Mouse (Mus musculus) olfactory bulb, adult 2 months (tissue): ENCODE data around the gene Tnrc6c.

Experiments used
- CTCF ChIP-seq: fragments of 200-500 bp; IDR thresholded peaks from 2 replicates; pipeline ENCODE4 v1.5.1; 2012; ENCODE audit warnings: low read depth, mild to moderate bottlenecking, low read length, moderate library complexity; ENCODE audit not compliant: insufficient read depth
- POLR2A ChIP-seq: fragments of 200-500 bp; IDR thresholded peaks from 2 replicates; pipeline ENCODE4 v1.6.1; 2012; ENCODE audit warnings: mild to moderate bottlenecking, low read depth, low read length, moderate library complexity; ENCODE audit not compliant: insufficient read depth

DNA sequence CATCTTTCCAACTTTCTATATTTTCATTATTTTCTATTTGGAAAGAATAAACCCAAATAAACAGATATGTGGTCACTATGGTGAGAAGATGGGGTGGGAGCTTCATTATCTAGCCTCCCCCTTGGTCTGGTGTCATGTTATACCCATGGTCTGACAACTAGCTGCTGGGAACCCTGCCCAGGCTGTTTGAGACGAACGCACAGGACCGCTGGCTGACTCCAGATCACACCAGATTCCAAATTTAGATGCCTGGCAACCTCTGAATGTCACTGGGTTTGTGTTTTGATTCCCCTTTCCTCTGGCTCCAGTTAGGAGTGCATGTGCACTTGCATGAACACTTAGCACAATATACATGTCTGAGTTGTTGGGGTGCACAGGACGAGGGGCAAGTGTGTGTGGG is 7.3 kb upstream of the Tnrc6c start:
- no peak for TF ChIP-seq CTCF
- TF ChIP-seq POLR2A, result no peak
